Mouse (Mus musculus) thymus, postnatal 25 days (tissue): ENCODE data around the gene Fkrp.

Source experiments
- DNase-seq: peaks from one replicate; pipeline ENCODE4 v3.0.0; 2022

Fkrp gene

DNA sequence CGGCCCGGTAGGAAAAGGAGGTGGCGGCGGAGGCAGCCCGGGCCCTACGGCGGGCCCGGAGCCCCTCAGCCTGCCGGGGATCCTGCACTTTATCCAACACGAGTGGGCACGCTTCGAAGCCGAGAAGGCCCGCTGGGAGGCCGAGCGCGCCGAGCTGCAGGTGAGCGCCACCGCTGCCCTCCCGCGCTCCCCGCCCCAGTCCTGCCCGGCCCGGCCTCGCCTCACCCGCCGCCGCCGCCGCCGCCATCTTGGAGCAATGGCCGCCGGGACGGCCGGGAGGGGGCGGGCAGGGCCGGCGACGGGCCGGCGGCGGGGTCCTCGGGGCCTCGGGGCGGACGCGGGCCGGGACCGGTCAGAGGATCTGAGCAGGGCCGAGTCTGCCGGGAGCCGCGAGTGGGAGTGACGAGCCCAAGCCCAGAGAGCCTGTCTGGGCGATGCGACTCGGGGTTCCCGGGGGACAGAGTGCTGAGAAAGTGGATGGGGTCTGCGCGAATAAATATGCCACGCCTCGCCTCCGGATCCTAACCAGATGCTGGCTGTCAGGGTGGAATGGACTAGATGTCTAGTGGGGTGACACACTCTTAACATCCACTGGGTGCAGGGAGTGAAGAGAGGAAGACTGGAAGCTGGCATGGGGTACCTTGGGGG is at the start of gene Fkrp:
Gene Fkrp, minus strand, starts transcription at position 258 of the 648 bp plus-strand sequence.
- peak; percentile 66 for DNase-seq

DNA sequence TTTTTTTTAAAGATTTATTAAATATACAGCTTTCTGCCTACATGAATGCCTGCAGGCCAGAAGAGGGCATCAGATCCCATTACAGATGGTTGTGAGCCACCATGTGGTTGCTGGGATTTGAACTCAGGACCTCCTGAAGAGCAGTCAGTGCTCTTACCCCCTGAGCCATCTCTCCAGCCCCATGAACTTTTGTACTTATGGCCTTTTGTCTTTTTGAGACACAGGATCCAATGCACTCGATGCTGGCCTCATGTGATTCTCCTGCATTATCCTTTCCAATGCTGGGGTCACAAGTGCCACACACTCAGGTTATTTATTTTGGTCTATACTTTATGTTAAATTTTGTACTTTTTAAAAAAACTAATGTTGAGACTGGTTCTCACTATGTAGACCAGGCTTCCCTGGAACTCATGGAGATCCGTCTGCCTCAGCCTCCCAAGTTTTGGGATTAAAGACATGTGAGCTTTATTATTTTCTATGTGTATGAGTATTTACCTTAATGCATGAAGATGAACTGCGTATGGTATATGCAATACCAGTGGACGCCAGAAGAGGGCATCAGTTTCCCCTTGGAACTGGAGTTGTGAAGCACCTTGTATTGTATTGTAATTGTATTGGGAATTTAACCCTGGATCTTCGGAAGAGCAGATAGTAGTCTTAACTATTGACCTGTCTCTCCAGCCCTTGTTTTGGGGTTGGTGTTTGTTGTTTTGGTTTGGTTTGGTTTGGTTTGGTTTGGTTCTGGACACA is 43.5 kb upstream of the Fkrp start:
- DNase-seq = peak; percentile 69

DNA sequence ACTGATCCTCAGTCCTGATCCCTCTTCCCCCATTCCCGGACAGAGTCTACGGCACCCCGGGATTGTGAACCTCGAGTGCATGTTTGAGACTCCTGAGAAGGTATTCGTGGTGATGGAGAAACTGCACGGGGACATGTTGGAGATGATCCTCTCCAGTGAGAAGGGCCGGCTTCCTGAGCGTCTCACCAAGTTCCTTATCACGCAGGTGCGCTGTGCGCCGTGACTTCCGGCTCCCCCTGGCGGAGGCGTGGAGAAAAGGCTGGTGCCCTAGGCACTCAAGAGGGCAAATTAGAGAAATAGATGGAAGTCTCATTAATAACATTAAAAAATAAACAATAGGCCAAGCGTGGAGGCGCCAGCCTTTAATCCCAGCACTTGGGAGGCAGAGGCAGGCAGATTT is 41.8 kb upstream of the Fkrp start:
- DNase-seq = peak; percentile 68

DNA sequence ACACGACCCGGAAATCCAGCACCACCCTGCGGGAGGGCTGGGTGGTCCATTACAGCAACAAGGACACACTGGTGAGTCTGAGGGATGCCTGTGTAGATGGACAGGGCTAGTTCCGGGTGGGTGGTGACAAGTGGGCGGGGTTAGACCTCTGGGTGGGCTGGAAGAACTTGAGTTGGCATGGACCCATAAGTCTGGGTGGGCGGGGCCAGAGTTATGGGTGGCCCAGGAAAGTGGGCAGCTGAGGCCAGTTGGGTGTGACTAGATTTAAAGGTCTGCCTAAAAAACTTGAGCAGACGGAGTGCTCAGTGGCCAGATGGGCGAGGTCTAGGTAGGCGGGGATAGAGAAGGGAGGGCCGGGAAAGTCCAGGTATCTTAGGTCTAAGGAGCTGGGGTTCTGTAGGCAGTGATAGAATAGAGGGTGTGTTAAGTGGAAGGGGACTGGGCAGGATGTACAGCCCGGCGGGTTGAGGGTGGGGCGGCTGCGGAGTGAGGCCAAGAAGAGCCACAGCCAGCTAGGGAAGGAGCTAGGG is 36.8 kb upstream of the Fkrp start:
- DNase-seq = no peak

DNA sequence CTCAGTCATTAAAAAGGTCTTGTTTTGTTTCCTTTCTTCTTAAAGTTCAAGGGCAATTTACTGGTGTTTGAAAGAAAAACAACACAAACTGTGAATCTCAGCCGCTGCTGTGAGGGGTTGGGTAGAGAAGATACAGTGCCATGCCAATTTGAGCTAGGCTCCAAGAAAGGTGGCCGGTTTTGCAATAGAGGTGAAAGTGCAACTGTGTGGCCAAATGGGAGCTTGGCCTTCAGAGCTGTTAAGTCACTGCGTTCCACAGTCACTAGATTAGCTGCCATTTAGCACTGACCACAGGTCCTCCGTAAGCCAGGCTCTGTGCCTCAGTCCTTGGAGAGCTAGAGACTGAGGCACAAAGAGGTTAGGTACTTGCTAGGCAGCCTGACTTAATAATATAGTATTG is 35.1 kb upstream of the Fkrp start:
- DNase-seq = no peak

DNA sequence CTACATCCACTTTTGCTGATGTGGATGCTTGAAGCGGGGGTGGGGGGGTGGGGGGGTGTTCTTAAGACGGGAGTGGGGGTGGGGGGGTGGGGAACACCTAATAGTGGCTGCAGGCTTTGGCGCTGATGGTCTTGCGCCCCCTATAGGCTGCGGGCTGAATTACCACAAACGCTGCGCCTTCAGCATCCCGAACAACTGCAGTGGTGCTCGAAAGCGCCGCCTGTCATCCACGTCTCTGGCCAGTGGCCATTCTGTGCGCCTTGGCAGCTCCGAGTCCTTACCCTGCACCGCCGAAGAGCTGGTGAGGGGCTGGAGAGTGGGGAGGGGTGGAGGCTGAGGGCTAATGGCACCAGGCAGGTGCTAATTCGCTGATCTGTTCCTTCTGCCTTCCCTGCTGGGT is 32.0 kb upstream of the Fkrp start:
- DNase-seq = peak; percentile 58

DNA sequence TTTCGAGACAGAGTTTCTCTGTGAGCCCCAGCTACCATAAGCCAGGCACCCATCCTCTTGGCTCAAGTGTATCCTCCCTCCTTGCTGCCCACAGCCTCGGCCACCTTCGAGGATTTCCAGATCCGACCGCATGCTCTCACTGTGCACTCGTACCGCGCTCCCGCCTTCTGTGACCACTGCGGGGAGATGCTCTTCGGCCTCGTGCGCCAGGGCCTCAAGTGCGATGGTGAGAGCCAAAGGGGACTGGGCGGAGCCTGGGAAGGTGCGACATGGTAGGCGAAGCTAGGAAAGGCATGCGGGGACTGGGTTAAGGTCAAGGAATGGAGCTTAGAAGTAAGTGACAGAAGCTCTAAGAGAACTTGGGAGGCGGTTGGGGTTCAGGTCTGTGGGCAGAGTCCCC is 31.0 kb upstream of the Fkrp start:
- DNase-seq = no peak

DNA sequence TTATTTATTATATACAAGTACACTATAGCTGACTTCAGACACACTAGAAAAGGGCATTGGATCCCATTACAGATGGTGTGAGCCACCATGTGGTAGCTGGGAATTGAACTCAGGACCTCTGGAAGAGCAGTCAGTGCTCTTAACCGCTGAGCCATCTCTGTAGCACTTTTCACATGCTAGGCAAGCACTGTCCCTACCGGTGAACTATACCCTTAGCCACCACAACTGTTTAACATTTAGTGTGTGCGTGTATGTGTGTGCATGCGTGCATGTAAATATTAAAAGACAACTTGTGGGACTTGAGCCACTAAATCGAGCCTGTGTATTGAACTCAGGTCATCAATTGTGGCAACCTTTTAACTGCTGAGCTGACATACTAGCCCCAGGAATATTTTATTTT is 30.2 kb upstream of the Fkrp start:
- no peak for DNase-seq

DNA sequence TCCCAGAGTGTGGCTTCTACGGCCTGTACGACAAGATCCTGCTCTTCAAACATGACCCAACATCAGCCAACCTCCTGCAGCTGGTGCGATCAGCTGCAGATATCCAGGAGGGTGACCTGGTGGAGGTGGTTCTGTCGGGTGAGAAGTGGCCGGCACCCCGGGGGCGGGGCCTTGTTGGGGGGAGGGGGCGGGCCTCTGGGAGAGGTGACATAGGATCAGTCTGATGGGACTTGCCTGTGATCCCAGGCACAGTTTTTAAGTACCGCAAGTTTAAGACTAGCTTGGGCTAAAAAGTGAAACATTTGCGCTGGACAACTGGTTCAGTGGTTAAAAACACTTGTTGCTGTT is 29.3 kb upstream of the Fkrp start:
- no peak for DNase-seq

DNA sequence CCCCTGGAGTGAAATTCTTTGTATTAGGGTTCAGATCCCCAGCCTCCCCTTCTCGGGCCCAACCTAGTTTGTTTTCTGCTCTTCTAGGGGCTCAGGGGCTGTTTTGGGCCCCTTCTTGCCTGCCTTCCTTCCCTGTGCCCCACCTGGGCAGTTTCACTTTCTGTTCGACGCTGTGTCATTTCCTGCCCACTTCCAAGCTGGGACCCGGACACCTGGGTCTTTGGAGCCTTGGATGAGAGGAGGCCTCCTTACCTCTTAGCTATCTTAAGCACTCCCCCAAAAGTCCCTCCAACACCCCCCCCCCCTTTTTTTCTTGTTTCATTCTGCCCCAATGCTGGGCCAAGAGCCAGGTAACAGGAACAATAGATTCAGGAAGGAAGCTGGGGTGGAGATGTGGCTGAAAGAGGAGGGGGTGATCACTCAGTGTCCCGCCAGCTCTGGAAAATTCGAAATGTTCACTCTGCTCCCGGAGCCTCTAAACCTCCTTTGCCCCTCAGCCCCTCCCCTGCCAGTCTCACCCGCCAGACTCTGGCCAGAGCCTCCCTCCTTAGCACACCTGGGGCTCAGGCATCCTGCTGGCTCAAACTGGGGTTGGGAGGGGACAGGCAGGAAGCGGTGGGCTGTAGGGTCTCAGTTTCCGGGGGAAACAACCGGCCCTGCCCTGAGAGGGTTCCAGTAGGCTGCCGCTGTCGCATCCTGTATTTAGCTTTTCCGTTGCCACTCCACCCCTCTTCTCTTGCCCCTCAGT is 28.7 kb upstream of the Fkrp start:
- DNase-seq = peak; percentile 87

DNA sequence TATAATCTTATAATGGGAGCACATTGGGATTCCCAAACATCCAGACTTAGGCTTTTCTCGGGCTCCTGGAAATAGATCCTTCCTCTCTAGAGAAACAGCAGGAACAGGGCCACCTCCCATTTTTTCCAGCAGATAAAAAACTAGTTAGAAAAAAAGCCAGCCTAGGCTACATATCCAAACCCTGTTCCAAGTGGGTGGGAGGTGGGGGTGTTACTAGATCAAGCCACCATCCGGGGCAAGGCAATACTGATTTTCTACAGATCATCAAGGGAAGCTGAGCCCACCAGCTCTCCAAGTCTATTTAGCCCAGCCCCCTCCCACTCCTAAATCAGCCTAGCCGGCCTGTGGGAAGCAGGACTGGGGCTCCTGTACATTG is 28.2 kb upstream of the Fkrp start:
- DNase-seq = no peak

DNA sequence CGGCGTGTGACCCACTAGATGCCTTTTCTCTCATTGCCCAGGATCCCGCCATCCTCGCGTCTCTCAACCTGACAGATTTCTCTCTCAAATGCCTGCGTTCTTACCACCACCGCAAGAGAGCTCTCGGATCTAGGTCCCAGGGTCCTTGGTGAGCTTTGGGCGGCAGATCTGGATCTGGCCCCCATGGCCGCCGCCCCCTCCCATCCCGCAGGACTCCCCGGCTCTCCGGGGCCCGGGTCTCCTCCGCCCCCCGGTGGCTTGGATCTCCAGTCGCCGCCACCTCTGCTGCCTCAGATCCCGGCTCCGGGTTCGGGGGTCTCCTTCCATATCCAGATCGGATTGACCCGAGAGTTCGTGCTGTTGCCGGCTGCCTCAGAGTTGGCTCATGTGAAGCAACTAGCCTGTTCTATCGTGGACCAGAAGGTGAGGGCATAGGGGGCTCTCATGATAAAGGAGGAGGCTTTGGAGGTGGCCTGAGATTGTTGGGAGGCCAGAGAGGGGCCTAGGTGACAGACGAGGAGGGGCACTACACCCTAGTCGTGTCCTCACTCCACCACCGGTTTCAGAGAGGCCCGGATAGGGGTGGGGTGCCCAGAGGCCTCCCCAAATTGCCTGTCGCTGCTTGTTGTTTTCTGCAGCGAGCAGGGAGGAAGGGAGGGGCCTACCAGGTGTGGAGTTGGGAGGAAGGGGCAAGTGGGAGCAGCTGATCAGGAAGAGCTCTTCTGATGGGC is 27.1 kb upstream of the Fkrp start:
- peak; percentile 86 for DNase-seq

DNA sequence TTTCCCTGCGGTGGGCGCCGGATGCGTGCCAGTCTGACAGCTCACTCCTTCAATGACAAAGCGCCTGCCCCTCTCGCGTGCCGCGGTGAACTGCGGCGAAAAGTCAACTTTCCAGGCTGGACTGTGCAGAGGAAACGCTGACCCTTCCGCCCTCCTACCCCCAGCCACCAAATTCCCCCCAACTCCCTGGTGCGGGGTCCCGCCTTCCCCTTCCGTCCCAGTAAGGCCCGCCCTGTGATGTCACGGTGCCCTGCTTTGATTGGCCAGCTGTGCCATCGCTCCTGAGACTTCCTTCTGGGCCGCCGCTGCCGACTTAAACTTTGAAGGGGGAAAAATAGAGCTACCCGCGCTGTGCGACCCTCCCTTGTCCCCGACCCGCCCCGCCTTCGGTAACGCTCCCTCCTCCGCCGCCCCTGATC is 26.1 kb upstream of the Fkrp start, which contains the start of gene Prkd2:
Gene Prkd2, plus strand, starts transcription at position 258 of the 419 bp plus-strand sequence.
- peak; percentile 96 for DNase-seq

DNA sequence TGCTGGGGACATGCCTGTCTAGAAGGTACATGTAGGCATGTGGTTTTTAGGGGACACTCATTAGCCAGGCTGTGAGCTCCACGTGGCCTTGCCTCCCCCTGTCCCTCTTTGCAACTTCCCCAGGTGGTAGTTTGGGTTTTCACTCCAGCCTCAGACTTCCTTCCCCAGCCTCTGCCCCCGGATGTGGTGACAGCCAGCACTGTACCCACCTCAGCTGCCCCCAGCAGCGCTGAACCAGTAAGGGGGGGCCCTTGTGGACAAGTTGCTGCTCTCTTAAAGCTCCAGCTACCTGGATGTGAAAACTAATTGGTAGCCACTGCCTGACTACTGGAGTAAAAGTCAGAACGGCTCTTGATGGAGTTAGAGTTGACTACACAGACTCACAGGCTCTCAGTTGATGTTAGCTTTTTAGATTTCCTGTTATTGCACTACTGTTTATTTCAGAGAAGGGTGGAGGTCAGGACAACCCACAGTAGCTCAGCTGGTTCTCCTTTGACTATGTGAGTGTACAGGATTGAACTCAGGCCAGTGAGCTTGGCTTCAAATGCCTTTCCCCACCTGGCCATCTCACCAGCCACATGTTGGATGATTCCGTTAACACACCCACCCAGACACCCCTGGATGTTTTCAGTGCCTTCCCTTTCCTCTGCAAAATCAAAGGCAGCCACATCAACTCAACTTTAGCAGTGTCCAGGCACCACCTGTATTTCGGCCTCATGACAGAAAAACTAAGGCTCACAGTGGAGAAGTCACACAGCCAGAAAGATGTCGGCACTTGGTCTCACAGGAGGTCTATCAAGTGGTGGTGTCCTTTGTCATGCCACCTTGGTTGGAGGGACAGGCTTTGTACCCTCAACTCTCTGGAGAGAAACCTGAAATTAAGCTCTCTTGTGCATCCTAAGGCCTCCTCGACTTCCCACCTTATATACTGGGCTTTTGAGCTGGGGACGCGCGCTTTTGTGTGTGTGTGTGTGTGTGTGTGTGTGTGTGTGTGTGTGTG is 25.3 kb upstream of the Fkrp start:
- peak; percentile 90 for DNase-seq

DNA sequence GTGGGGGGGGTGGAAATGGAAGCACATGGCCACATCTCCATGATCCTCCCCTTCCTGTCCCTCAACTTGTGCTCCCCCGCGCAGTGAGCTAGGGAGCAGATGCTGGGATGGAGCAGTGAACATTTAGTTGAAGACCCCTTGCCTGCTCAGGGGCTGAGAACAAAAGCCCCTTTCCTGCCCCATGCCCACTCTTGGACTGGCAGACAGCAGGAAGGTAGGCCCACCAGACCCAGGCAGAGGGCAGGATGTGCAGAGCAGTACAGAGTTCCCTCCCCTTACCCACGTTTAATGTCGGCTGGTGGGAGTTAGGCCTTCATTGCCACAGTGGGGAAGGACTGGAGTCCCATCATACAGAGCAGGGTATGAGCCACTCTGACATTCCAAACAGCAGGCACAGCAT is 24.5 kb upstream of the Fkrp start:
- peak; percentile 61 for DNase-seq

DNA sequence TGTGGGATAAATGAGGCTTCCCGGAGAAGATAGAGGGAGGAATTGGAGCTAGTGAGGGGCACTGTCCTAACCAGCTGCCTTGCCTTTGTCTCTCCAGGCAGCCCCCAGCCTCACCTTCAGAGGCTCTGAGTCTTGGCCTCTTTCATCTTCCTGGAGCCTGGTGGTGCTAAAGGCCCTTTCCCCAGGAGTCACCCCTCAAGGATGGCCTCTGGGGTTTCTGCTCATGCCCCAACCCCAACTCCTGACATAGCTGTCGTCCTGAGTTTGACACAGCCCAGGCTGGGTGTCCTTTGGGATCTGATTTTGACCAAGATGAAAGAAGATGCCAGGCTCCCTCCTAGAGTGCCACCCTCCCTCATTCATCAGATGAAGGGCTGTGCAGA is 23.6 kb upstream of the Fkrp start:
- DNase-seq = no peak

DNA sequence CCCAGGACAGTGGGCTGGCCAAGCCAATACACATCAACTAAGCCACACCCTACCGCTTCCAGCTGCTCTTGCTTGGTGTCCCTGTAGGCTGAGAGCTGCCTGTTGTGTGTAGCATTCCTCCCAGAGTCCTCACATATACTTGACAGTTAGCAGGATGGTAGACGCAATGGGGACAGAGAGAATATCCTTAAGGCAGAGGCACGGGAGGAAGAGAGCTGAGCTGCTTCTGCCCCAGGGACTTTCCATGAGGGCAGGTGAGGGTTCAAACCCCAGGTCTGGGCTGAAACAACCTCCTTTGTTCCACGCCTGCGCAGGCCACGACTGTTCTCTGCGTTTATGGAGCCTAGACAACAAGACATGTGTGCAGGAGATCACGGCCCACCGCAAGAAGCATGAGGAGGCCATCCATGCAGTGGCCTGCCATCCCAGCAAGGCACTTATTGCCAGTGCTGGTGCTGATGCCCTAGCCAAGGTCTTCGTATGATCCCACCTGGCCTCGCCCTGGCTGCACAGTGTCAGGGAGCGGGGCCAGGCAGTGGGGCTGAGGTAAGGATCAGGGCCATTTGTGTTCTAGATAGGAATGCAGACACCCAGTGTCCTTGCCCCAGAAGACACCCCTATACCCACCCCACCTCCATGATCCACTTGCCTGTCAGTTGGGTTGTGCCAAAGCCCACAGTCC is 23.0 kb upstream of the Fkrp start:
- DNase-seq = no peak

DNA sequence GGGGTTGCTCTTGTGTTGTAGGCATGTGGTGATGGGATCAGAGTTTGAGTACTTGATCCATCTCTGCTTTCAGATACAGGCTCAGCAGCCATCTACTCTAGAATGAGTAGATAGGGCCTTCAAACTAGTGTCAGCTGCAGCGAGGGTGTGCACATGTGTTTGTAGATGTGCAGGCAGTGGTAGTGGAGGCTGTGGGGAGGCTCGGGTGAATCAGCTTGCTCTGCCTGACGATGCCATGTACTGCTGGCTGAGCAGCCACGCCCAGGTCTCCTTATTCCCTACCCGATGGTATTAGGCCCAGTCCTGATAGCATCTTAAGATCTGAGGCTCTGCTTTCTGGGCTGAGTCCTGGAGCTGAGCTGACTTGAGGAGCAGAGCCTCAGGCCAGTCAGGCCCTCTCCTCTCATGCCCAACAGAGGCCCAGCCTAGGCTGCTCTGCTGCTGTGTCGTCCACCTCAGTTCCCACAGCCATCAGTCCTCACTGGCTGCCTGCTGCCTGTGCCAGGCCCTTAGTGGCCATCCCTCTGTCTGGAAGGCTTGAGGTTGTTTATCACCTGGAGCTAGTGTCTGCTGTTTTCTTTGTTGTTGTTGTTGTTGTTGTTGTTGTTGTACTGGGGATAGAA is 22.4 kb upstream of the Fkrp start:
- DNase-seq = no peak

DNA sequence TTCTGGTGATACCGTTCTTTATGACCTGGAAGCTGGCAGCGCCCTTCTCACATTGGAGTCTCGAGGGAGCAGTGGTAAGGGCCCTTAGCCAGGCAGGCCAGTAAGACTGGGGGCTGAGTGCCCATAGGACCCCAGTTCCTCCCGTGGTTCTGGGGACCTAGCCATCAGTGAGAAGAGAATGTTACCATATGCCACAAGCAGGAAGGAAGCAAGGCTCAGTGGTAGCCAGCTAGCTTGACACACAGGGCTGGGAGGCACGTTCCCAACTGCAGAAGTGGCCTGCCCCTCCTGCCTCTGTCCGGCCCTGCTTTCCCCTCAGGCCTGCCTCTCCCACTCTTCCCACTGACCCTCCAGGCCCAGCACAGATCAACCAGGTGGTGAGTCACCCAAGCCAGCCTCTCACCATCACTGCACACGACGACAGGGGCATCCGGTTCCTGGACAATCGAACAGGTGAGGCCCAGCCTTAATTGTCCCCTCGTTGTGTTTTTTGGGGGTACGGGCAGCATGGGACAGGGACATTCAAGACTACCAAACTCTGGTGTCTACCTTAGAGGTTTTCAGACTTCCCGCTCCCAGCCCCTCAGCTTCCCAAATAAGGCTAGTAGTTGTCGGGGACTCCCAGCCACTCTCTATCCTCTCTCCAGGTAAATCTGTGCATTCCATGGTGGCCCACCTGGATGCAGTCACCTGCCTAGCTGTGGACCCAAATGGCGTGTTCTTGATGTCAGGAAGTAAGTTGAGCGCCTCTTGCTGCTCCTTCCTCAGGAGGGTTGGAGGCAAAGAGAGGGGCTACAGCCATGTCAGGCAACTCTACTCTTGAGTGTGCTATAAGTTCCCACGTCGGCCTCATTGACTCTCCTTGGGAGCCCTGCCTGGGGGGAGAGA is 21.6 kb upstream of the Fkrp start:
- no peak for DNase-seq

DNA sequence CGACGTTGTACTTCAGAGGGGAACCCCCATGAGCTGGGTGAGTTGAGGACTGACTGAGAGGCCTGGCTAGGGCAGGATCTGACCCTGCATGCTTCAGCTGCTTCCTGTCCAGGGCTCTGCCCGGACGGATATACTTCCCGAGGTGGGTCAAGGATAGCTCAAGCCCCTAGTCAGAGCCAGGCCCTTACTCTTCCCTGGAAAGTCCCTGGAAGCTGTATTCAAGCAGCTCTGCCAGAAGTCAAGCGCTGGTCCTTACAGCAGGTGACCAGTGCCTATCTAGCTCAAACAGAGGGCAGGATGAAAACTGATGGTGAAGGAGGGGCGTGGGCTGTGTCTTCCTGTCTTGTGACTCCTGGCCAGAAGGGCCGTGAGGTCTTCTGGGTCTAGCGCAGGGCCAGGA is 13.9 kb upstream of the Fkrp start:
- no peak for DNase-seq
